Mouse (Mus musculus) liver, embryonic 11.5 days (tissue): ENCODE results near the gene Gm21119. TPM values are rescaled to one million over a fixed set of nuclear protein-coding genes. Genes with fewer than 3 reads are reported as not detected.
"Not testable (repeated sequence)": the region's sequence is repeated elsewhere in the genome, so short reads cannot be mapped to it uniquely, and the experiment has no call there.

ENCODE experiments used
- ATAC-seq: fragments of 200-750 bp; cut with Nextera tagmentation; replicated peaks from 2 replicates; pipeline ENCODE4 v1.8.0; 2017; ENCODE audit warnings: moderate number of reproducible peaks, mild to moderate bottlenecking, moderate TSS enrichment, moderate library complexity; ENCODE audit not compliant: low FRiP score
- DNase-seq: peaks from one replicate; pipeline ENCODE4 v3.0.0-alpha.2; 2017; ENCODE audit warnings: low spot score
- H3K27ac ChIP-seq: fragments of 300-500 bp; sonication (generic); 2 replicates; pipeline ENCODE4 v1.5.1; 2014; ENCODE audit warnings: mild to moderate bottlenecking, low read depth, low read length, control low read depth
- H3K27me3 ChIP-seq: fragments of 300-500 bp; sonication (generic); replicated peaks from 2 replicates; pipeline ENCODE4 v1.6.1; 2014; ENCODE audit warnings: low read length, mixed read lengths; ENCODE audit not compliant: control insufficient read depth, insufficient read depth
- H3K36me3 ChIP-seq: fragments of 300-500 bp; sonication (generic); 2 replicates; pipeline ENCODE4 v1.6.1; 2014; ENCODE audit warnings: mild to moderate bottlenecking, low read length, moderate library complexity, mixed read lengths; ENCODE audit not compliant: control insufficient read depth, insufficient read depth
- H3K4me1 ChIP-seq: fragments of 300-500 bp; sonication (generic); replicated peaks from 2 replicates; pipeline ENCODE4 v1.6.1; 2014; ENCODE audit warnings: low read length, mixed read lengths; ENCODE audit not compliant: control insufficient read depth, insufficient read depth
- H3K4me2 ChIP-seq: fragments of 300-500 bp; sonication (generic); 2 replicates; pipeline ENCODE4 v1.6.1; 2014; ENCODE audit warnings: mild to moderate bottlenecking, control low read depth, moderate library complexity
- H3K4me3 ChIP-seq: fragments of 300-500 bp; sonication (generic); 2 replicates; pipeline ENCODE4 v1.5.1; 2014; ENCODE audit warnings: low read depth, low read length, control low read depth
- H3K9ac ChIP-seq: fragments of 300-500 bp; sonication (generic); 2 replicates; pipeline ENCODE4 v1.6.1; 2014; ENCODE audit warnings: low read depth, low read length, control low read depth
- H3K9me3 ChIP-seq: fragments of 300-500 bp; sonication (generic); 2 replicates; pipeline ENCODE4 v1.6.1; 2016; ENCODE audit warnings: low read length, inconsistent platforms, mixed read lengths; ENCODE audit not compliant: control insufficient read depth
- WGBS: fragments of 180-500 bp; shearing (Covaris S2); extraction: QIAGEN DNeasy Blood & Tissue Kit; methylation state at CpG from one replicate; pipeline ENCODE4 v1.1.7; 2014; 5-methylcytosine and 5-hydroxymethylcytosine counted together
- polyA plus RNA-seq: library from polyadenylated mRNA; unstranded; fragments of >200 nt; fragmentation: Nextera tagmentation; extraction: Ambion mirVana; gene quantifications from 2 replicates; pipeline ENCODE4 v1.2.1, GENCODE M21; 2014

Gene Gm21119
- polyA plus RNA-seq, 1 experiment from 2014 or later, result not detected

DNA sequence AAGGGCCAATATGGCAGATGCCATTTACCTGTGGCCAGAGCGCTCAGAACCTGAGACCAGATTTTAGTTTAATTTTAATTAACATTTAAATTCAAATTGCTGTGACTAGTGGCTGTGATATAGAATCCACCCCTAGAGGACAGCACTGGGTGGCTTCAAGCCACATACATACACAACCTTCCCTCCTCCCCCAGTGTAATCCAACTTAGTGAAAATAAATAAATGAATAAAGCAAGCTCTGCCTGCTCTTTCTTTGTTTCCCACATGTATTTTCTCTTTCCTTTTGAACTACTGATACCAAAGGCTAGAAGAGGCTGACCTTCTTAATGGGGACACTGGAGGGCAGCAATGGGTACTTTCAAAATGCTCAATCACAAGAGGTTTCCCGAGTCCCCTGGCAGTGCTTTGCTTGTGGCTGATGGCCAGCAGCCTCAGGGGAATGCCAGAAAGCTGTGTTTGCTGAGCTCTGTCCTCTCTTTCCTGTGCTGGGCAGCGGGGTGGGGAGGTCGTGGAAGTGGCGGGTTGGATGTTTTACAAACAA is 21.9 kb upstream of the Gm21119 start:
- not testable (repeated sequence) for H3K9ac ChIP-seq, H3K27me3 ChIP-seq, H3K4me2 ChIP-seq, H3K9me3 ChIP-seq, H3K36me3 ChIP-seq, ATAC-seq, H3K4me3 ChIP-seq, H3K27ac ChIP-seq, H3K4me1 ChIP-seq, DNase-seq
- WGBS, result 50% methylated on average over 1 of the region's 5 CpGs

DNA sequence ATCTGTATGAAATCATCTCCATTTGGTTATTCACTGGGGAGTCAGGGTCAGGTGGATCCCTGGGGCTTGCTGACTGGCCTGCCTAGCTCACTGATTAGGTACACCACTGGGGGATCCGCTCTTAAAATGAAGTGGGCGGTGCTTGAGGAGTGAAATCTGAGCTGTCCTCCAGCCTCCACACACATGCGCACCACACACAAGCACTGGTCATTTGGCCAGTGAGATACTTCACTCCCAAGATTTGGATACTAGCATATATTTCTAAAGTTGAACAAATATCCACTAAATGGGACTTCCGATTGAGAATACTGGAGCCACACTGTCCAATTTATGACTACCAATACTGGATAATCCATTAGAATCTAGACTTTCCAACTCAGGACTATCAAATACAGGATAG is 20.9 kb upstream of the Gm21119 start:
- not testable (repeated sequence) for H3K4me3 ChIP-seq, H3K27me3 ChIP-seq, H3K4me2 ChIP-seq, H3K36me3 ChIP-seq, H3K9ac ChIP-seq, ATAC-seq, H3K27ac ChIP-seq, H3K4me1 ChIP-seq, H3K9me3 ChIP-seq, DNase-seq
- no CpG with 5 or more reads among the region's 4 CpGs for WGBS

DNA sequence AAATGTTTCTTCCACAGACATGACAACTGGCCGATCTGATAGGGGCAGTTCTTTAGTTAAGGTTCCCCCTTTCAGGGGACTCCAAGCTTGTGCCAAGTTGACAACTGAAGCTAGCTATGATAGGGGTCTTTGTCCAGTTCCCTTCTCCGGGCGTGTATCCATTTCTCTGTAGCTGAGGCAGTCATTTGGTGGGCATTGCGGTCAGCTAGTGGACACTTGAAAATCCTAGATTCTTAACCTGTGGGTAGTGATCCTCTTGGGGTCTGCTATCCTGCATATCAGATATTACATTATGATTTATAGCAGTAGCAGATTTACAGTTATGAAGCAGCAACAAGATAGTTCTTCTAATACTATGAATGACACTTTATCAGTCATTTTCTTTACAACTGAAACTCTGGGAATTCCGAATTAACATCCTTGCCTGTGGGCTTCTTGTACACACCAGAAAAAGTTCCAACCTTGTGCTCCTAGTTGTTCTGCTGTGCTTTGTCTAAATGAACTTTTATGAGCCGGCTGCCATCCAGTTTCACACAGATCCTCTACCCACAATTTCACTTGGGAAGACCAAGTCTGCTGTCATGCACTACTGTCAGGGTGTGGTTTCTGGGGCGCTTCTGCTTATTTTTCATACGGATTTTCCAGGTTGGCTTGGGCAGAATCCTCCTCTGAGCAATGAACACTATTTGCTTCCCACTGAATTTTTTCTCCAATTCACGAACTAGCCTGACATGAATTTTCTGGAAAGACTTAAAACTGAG is 18.5 kb upstream of the Gm21119 start:
- not testable (repeated sequence) for H3K4me3 ChIP-seq, H3K27ac ChIP-seq, DNase-seq, ATAC-seq, H3K4me1 ChIP-seq, H3K9me3 ChIP-seq, H3K9ac ChIP-seq, H3K4me2 ChIP-seq, H3K36me3 ChIP-seq, H3K27me3 ChIP-seq
- 84% methylated on average over 5 of the region's 9 CpGs for WGBS

DNA sequence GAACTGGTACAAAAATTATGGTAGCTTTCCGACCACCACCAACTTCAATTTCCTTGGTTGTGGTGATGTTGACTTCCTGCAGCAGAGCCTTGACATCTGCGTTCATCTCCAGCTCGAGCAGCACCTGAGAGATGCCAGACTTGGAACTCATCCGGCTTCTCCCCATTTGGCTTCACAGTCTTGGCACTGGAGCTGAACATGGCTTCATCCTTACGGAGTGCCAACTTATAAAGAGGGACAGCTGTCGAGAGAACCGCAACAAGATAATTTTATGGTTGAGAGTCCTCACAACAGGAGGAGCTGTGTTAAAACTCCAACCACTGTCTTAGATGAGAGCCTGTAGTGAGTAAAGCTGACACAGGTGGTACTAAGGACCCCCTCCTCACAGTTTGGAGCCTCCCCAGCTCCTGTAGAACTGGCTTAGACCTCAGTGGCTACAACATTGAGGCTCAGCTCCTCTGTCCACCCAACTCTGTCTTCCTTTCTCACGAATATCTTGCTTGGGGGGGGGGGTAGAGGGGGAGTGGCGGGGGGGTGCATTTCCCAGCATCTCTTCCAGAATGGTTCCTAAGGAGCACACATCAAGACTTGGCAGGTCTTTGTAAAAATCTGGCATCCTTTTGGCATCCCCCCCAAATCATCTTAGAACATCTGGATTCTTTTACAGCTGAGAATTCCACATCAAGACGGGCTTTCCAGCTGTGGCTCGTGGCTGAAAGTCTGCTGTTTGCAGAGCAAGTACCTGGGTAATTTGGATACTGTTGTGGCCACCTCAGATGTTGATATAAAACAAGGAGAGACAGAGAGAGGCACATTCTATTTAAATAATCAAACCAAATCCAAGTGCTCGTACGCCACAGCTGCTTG is 17.6 kb upstream of the Gm21119 start:
- H3K27me3 ChIP-seq, H3K4me2 ChIP-seq, H3K4me3 ChIP-seq, H3K27ac ChIP-seq, H3K36me3 ChIP-seq, H3K9ac ChIP-seq, H3K9me3 ChIP-seq, H3K4me1 ChIP-seq: not testable (repeated sequence)
- DNase-seq (peak; percentile 28), ATAC-seq (peak; percentile 79; the same call in 1 of the 2 replicates)
- WGBS, result 77% methylated on average over 9 of the region's 13 CpGs

DNA sequence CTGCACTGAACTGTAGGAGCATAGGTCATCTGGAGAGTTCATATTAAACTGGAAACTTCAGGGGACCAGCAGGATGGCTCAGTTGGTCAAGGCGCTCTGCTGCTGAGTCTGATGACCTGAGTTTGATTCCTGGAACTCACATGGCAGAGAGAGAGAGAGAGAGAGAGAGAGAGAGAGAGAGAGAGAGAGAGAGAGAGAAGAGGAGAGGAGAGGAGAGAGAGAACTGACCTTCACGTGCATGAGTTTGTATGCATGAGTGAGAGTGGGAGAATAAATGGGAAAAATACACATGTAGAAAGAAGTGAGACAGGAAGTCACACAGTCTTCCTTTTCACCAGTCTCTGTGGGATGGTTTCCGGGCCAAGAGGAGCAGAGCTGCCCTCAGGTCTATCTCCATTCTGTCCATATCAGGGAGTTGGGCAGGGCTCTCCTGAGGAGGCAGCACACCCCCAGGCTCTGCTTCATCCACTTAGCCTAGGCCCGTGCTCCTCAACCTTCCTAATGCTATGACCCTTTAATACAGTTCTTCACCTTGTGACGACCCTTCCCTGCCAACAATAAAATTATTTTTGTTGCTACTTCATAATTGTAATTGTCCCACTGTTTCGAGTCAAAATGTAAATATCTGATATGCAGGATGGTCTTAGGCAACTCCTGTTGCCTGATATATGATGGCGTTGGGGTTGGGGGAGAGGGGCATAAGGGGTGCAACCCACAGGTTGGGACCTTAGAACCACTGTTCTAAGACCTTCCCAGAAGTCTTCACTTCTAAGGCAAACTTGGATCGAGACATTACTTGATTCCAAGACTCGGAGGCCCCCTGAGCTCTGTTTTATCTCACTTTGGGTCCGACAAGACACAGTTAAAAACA is 16.2 kb upstream of the Gm21119 start:
- not testable (repeated sequence) for H3K4me2 ChIP-seq, H3K9me3 ChIP-seq, H3K36me3 ChIP-seq, H3K4me1 ChIP-seq, DNase-seq, H3K27me3 ChIP-seq, H3K9ac ChIP-seq, H3K27ac ChIP-seq, H3K4me3 ChIP-seq
- ATAC-seq, result peak; percentile 80
- WGBS, result 75% methylated on average over 5 of the region's 10 CpGs

DNA sequence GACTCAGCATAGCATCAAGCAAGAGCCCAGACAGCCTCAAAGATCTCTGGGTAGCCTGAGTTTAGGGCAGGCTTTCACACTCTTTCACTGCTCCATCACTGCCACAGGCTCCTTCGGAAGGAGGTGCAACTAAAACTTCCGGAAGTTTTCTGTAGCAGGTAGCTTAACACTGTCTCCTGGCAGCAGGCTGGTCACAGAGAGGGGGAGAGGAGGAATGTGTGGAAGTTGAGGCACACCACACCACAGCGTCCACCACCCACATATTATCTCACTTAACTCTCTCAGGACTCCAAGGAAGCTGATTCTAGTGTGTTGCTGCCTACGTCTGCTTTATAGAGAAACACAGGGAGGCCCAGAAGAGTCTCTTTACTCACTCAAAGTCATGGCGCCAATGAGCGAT is 15.4 kb upstream of the Gm21119 start:
- not testable (repeated sequence) for H3K4me3 ChIP-seq, H3K4me1 ChIP-seq, H3K27ac ChIP-seq, H3K9me3 ChIP-seq, DNase-seq, H3K27me3 ChIP-seq, ATAC-seq, H3K36me3 ChIP-seq, H3K9ac ChIP-seq, H3K4me2 ChIP-seq
- WGBS, result 80% methylated on average over 3 of the region's 6 CpGs

DNA sequence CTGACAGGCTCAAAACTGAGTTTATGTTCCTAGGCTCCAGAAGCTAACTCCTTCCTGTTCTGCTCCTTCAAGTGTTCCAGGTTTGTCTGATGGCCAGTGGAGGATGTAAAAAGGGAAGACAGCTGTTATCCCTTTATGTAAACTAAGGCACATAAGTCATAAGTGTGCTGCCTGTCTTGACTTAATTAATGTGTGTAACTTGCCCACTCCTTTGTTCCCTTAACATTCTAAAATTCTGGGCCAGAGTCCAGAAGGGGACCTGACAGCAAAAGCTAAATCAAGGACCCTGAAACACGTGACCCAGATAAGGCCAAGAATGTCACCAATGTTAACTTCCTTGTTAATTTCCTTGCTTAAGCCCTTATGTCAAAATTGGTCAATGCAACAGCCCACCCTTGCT is 3.9 kb upstream of the Gm21119 start:
- H3K9ac ChIP-seq, H3K4me1 ChIP-seq, H3K36me3 ChIP-seq, H3K27me3 ChIP-seq, DNase-seq, H3K4me2 ChIP-seq, H3K9me3 ChIP-seq, H3K4me3 ChIP-seq, H3K27ac ChIP-seq, ATAC-seq: not testable (repeated sequence)
- no CpG with 5 or more reads among the region's 1 CpGs for WGBS

DNA sequence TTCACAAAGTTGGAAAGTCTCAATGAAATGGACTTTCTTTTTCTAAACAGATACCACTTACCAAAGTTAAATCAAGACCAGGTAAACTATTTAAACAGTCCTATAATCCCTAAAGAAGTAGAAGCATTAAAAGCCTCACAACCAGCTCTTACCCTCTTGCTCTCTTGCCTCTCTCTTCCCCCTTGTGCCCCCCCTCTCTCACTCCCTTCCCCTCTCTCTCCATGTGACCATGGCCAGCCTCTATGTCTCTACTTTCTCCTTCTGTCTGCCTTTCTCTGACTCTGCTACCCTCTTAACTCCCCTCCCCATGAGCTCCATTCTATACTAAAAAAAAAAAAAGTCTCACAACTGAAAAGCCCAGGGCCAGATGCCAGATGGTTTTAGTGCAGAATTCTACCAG is 2.0 kb upstream of the Gm21119 start:
- H3K9ac ChIP-seq, H3K4me3 ChIP-seq, H3K4me2 ChIP-seq, DNase-seq, H3K9me3 ChIP-seq, H3K27ac ChIP-seq, H3K36me3 ChIP-seq, H3K4me1 ChIP-seq, H3K27me3 ChIP-seq, ATAC-seq: not testable (repeated sequence)
